Mouse (Mus musculus) bone marrow, adult 2 months (tissue): ENCODE measurements around the gene Sh2b3.

ENCODE experiments used
- CTCF ChIP-seq: fragments of 200-500 bp; IDR thresholded peaks from 2 replicates; pipeline ENCODE4 v1.5.1; 2011; ENCODE audit warnings: low read length, control low read depth; ENCODE audit not compliant: control insufficient read depth, insufficient read depth
- POLR2A ChIP-seq: fragments of 200-500 bp; IDR thresholded peaks from 2 replicates; pipeline ENCODE4 v1.6.1; 2011; ENCODE audit warnings: low read depth, mild to moderate bottlenecking, control low read depth, low read length, borderline replicate concordance; ENCODE audit not compliant: control insufficient read depth

GRCm38 (mm10) chr5:121834241-121834606 is 3.2 kb downstream of the Sh2b3 start:
- TF ChIP-seq CTCF (no peak; the same call in 1 of the 2 replicates), POLR2A (no peak)
